Mouse (Mus musculus): ENCODE results near the gene Gapdh.

Gene Gapdh

GRCm38 (mm10) chr6:125166051-125166751 is at the start of gene Gapdh:
TSS of gene Gapdh (minus strand) at chr6:125166467.
- DNase-seq (ENCODE audit: low spot score in 2 of 2) = no peak

- DNase-seq (ENCODE audit: low spot score in 2 of 2) = peak; percentile 93 to 96
Measured at GRCm38 (mm10) chr6:125215148-125215954, 49.1 kb upstream of the Gapdh start, which contains the start of gene Vamp1. TSS of gene Vamp1 (plus strand) at chr6:125215551.

- no peak for DNase-seq (ENCODE audit: low spot score in 2 of 2)
Measured at GRCm38 (mm10) chr6:125213715-125214114, 47.4 kb upstream of the Gapdh start.

GRCm38 (mm10) chr6:125213129-125213528 is 46.9 kb upstream of the Gapdh start:
- DNase-seq (ENCODE audit: low spot score in 2 of 2) = no peak

GRCm38 (mm10) chr6:125212621-125213020 is 46.4 kb upstream of the Gapdh start:
- DNase-seq (ENCODE audit: low spot score in 2 of 2) = no peak

GRCm38 (mm10) chr6:125210436-125210835 is 44.2 kb upstream of the Gapdh start:
- DNase-seq (ENCODE audit: low spot score in 2 of 2) = no peak

GRCm38 (mm10) chr6:125197166-125197565 is 30.9 kb upstream of the Gapdh start:
- DNase-seq (ENCODE audit: low spot score in 2 of 2) = no peak

- DNase-seq (ENCODE audit: low spot score in 2 of 2) = no peak
Measured at GRCm38 (mm10) chr6:125196301-125196700, 30.0 kb upstream of the Gapdh start.

GRCm38 (mm10) chr6:125195541-125196075 is 29.3 kb upstream of the Gapdh start:
- no peak for DNase-seq (ENCODE audit: low spot score in 2 of 2)

GRCm38 (mm10) chr6:125193390-125193789 is 27.1 kb upstream of the Gapdh start:
- DNase-seq (ENCODE audit: low spot score in 2 of 2) = no peak

GRCm38 (mm10) chr6:125192841-125193240 is 26.6 kb upstream of the Gapdh start:
- DNase-seq (ENCODE audit: low spot score in 2 of 2) = no peak

GRCm38 (mm10) chr6:125192016-125192714 is 25.9 kb upstream of the Gapdh start:
- DNase-seq (ENCODE audit: low spot score in 2 of 2) = peak; percentile 88

- DNase-seq (ENCODE audit: low spot score in 2 of 2) = peak; percentile 96 to 97
Measured at GRCm38 (mm10) chr6:125191332-125192015, 25.2 kb upstream of the Gapdh start, which contains the start of the genes Ncapd2 and Mrpl51. TSS of gene Ncapd2 (minus strand) at chr6:125191701. TSS of gene Mrpl51 (plus strand) at chr6:125191801.

GRCm38 (mm10) chr6:125190816-125191215 is 24.5 kb upstream of the Gapdh start:
- no peak for DNase-seq (ENCODE audit: low spot score in 2 of 2)

- no peak for DNase-seq (ENCODE audit: low spot score in 2 of 2)
Measured at GRCm38 (mm10) chr6:125186203-125186602, 19.9 kb upstream of the Gapdh start.

- DNase-seq (ENCODE audit: low spot score in 2 of 2) = no peak
Measured at GRCm38 (mm10) chr6:125182133-125182532, 15.9 kb upstream of the Gapdh start.

- DNase-seq (ENCODE audit: low spot score in 2 of 2) = no peak
Measured at GRCm38 (mm10) chr6:125179601-125180000, 13.3 kb upstream of the Gapdh start.

- no peak for DNase-seq (ENCODE audit: low spot score in 2 of 2)
Measured at GRCm38 (mm10) chr6:125175469-125175868, 9.2 kb upstream of the Gapdh start.

GRCm38 (mm10) chr6:125173256-125173655 is 7.0 kb upstream of the Gapdh start:
- no peak for DNase-seq (ENCODE audit: low spot score in 2 of 2)

GRCm38 (mm10) chr6:125172474-125172873 is 6.2 kb upstream of the Gapdh start:
- DNase-seq (ENCODE audit: low spot score in 2 of 2) = no peak

GRCm38 (mm10) chr6:125170194-125170593 is 3.9 kb upstream of the Gapdh start:
- no peak for DNase-seq (ENCODE audit: low spot score in 2 of 2)
